In the genomic region with DNA sequence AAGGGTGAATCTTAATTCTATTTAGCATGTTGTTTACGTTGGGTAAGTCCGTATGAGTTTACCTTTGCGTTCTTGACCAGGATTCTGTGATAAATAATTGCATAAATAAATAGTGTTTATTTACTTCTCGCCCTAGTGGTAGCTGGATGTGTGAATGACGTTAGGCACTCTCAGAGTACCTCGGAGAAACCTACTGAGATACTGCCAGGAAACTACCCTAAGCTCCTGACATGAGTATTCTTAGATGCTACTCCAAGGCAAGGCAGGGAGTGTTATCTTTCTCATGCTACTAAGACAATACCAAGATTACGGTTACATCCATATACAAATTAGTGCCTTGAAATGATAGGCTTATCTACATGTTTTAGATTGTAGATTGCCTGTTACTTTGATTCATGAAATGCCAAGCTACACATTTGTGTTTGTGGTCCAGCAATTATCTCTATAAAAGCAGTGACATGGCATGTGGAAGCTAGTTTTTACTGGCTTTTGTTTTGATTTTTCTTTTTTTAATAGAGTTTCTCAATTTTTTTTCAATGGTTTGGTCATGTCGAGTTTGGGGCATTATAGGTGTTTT, we compare ENCODE assay signal across 9 mouse cellular contexts. TPM values are rescaled to one million over a fixed set of nuclear protein-coding genes. Genes with fewer than 3 reads are reported as not detected.
A peak's percentile ranks its signal among the peaks of the same experiment; 100 is the strongest.
DNase-seq lines count a peak whose midpoint lies in the region; ATAC-seq and TF ChIP-seq lines count a peak whose summit lies in the region.
"Had no signal": no experiment of that assay in that cellular context is flagged by ENCODE, and none has a peak within 500 bp of the region (broad histone marks: within the 10 kb centered on the region; RNA-seq: fewer than 3 reads in every experiment).

No protein-coding gene starts in this region.

- peak overlapping the region; percentile 97 for H3K4me3 ChIP-seq in heart, adult 2 months
- peak overlapping the region; percentile 70 to 99 (median 86) for H3K4me3 ChIP-seq in CH12.LX (replicated peaks in 1 of 3; ENCODE audit: low read depth in 2 of 3, low read length in 2 of 3, poor library complexity in 1 of 3)
- peak overlapping the region; percentile 78 for H3K4me3 ChIP-seq in forebrain, embryonic 11.5 days (ENCODE audit: low read depth, low read length)
- H3K4me3 ChIP-seq in liver, embryonic 14.5 days (ENCODE audit: insufficient read depth in 1 of 2, low read depth in 2 of 2, low read length in 2 of 2): peak overlapping the region; percentile 78 to 95

- intact Hi-C loops in heart, adult 2 months (cut with DNase I): loop anchor here (5.0 kb wide), 1 partner anchor 70 kb away; a partner anchor contains a TSS

- no peak for TF ChIP-seq EP300 in heart, adult 2 months (IDR thresholded peaks at IDR 0.05; ENCODE audit: insufficient read depth, low read depth, low read length)
- no peak for TF ChIP-seq EP300 in CH12.LX (IDR thresholded peaks at IDR 0.05; ENCODE audit: low read length)
- TF ChIP-seq EP300 in liver, embryonic 14.5 days (IDR thresholded peaks at IDR 0.05; ENCODE audit: low read depth): no peak

- no peaks in the 10 kb centered on the region for H3K27me3 ChIP-seq in heart, adult 2 months (ENCODE audit: control insufficient read depth, insufficient read depth, low read length)
- H3K27me3 ChIP-seq in CH12.LX (replicated peaks): no peaks in the 10 kb centered on the region
- no peaks in the 10 kb centered on the region for H3K27me3 ChIP-seq in forebrain, embryonic 11.5 days (ENCODE audit: control insufficient read depth, insufficient read depth, low read length)
- H3K27me3 ChIP-seq in liver, embryonic 14.5 days (ENCODE audit: control insufficient read depth, insufficient read depth, low read length): no peaks in the 10 kb centered on the region

- DNase-seq in heart, adult 2 months: no peak
- no peak for DNase-seq in heart, postnatal 4 days
- peak; percentile 12 for DNase-seq in CH12.LX (ENCODE audit: extremely low read depth)
- no peak for DNase-seq in forebrain, embryonic 11.5 days (ENCODE audit: low spot score)
- no peak for DNase-seq in liver, embryonic 14.5 days (ENCODE audit: low read depth in 3 of 3, low spot score in 3 of 3)
- no peak for DNase-seq in T-cell, adult 2 months (ENCODE audit: low spot score)
- no peak for DNase-seq in adrenal gland, postnatal 36 days
- DNase-seq in right cerebral cortex, postnatal 25 days: no peak

- in situ Hi-C loops in CH12.LX (cut with MboI; ENCODE audit: low pct_ligation_motif_present, low pct_unique_long_range_greater_than_20kb, low sequenced_read_pairs): no loop called here

- ATAC-seq in forebrain, embryonic 11.5 days (replicated peaks; ENCODE audit: low FRiP score): no peak
- no peak for ATAC-seq in liver, embryonic 14.5 days (ENCODE audit: insufficient read depth)

- peaks cover 11% of the 10 kb centered on the region for H3K4me1 ChIP-seq in heart, adult 2 months (ENCODE audit: control insufficient read depth, insufficient read depth, low read length)
- peaks cover 2 to 22% of the 10 kb centered on the region in 2 experiments; a peak in 3 of 4 replicates for H3K4me1 ChIP-seq in CH12.LX (ENCODE audit: control insufficient read depth in 1 of 2, insufficient read depth in 2 of 2)
- peaks cover 5% of the 10 kb centered on the region; the same call in 1 of the 2 replicates for H3K4me1 ChIP-seq in forebrain, embryonic 11.5 days (replicated peaks; ENCODE audit: control insufficient read depth, insufficient read depth, low read length)
- peaks cover 10 to 13% of the 10 kb centered on the region in 2 experiments for H3K4me1 ChIP-seq in liver, embryonic 14.5 days (replicated peaks; ENCODE audit: control insufficient read depth in 2 of 2, insufficient read depth in 2 of 2, low read length in 1 of 2)

- WGBS in heart, adult 2 months: 3% methylated on average over 8 of the region's 8 CpGs
- WGBS in forebrain, embryonic 11.5 days: 13% methylated on average over 8 of the region's 8 CpGs
- 4% methylated on average over 8 of the region's 8 CpGs for WGBS in liver, embryonic 14.5 days (ENCODE audit: insufficient replicate concordance)

- peaks cover 2% of the 10 kb centered on the region; the same call in 1 of the 2 replicates for H3K79me2 ChIP-seq in heart, adult 2 months (replicated peaks; ENCODE audit: control insufficient read depth, insufficient read depth, low read length)
- peaks cover 44% of the 10 kb centered on the region for H3K79me2 ChIP-seq in CH12.LX (replicated peaks; ENCODE audit: control insufficient read depth, extremely low read depth, insufficient read depth, poor library complexity, severe bottlenecking)

- 0 out of 2 replicates have a peak, but pooled peaks have one; percentile 2 for TF ChIP-seq CTCF in heart, adult 2 months (IDR thresholded peaks at IDR 0.05)
- no peak for TF ChIP-seq CTCF in CH12.LX (conservative IDR thresholded peaks at IDR 0.05 in 1 of 2, IDR thresholded peaks at IDR 0.05 in 1 of 2; ENCODE audit: low read depth in 2 of 2, low read length in 2 of 2)
- no peak for TF ChIP-seq CTCF in liver, embryonic 14.5 days (IDR thresholded peaks at IDR 0.05; ENCODE audit: low read depth)

- H3K4me2 ChIP-seq in CH12.LX (ENCODE audit: insufficient read depth, low read depth, poor library complexity, severe bottlenecking): peak overlapping the region; percentile 37
- peak overlapping the region; percentile 68 for H3K4me2 ChIP-seq in forebrain, embryonic 11.5 days (ENCODE audit: low read depth, low read length, severe bottlenecking)
- peak overlapping the region; percentile 85 for H3K4me2 ChIP-seq in liver, embryonic 14.5 days (ENCODE audit: low read depth)

- H3K27ac ChIP-seq in heart, adult 2 months: peak overlapping the region; percentile 98; the same call in 1 of the 2 replicates
- no peak overlapping the region for H3K27ac ChIP-seq in CH12.LX (ENCODE audit: insufficient read depth, low read depth)
- H3K27ac ChIP-seq in forebrain, embryonic 11.5 days (ENCODE audit: low read depth, low read length): no peak overlapping the region
- no peak overlapping the region for H3K27ac ChIP-seq in liver, embryonic 14.5 days

- H3K9me3 ChIP-seq in CH12.LX (replicated peaks; ENCODE audit: low read length): no peaks in the 10 kb centered on the region
- H3K9me3 ChIP-seq in forebrain, embryonic 11.5 days (ENCODE audit: control insufficient read depth, low read length): no peaks in the 10 kb centered on the region
- H3K9me3 ChIP-seq in liver, embryonic 14.5 days (ENCODE audit: control insufficient read depth, low read length): no peaks in the 10 kb centered on the region

- TF ChIP-seq POLR2A in heart, adult 2 months (IDR thresholded peaks at IDR 0.05; ENCODE audit: insufficient read depth, low read depth, low read length): no peak
- TF ChIP-seq POLR2A in CH12.LX (IDR thresholded peaks at IDR 0.05; ENCODE audit: low read depth, low read length): no peak

- dilution Hi-C loops in CH12.LX (cut with MboI; ENCODE audit: extremely low pct_ligation_motif_present, extremely low pct_unique_long_range_greater_than_20kb, low sequenced_read_pairs): no loop called here

- H3K9ac ChIP-seq in heart, adult 2 months (ENCODE audit: low read depth, low read length): no peak overlapping the region; the same call in 1 of the 2 replicates
- peak overlapping the region; percentile 81 for H3K9ac ChIP-seq in CH12.LX (ENCODE audit: insufficient read depth, low read depth)
- peak overlapping the region; percentile 92 for H3K9ac ChIP-seq in forebrain, embryonic 11.5 days (ENCODE audit: low read length)
- H3K9ac ChIP-seq in liver, embryonic 14.5 days (replicated peaks): peak overlapping the region; percentile 85

- peaks cover 8% of the 10 kb centered on the region; the same call in 1 of the 2 replicates for H3K36me3 ChIP-seq in heart, adult 2 months (ENCODE audit: control insufficient read depth, insufficient read depth, low read length)
- H3K36me3 ChIP-seq in CH12.LX (replicated peaks in 1 of 2; ENCODE audit: control insufficient read depth in 1 of 2, insufficient read depth in 1 of 2, low read length in 1 of 2): peaks cover 4 to 22% of the 10 kb centered on the region in 2 experiments
- H3K36me3 ChIP-seq in forebrain, embryonic 11.5 days (ENCODE audit: control insufficient read depth, insufficient read depth, low read length): no peaks in the 10 kb centered on the region; the same call in 1 of the 2 replicates
- H3K36me3 ChIP-seq in liver, embryonic 14.5 days (replicated peaks; ENCODE audit: control insufficient read depth, insufficient read depth, low read depth): peaks cover 20% of the 10 kb centered on the region

- no peak for TF ChIP-seq RAD21 in CH12.LX (IDR thresholded peaks at IDR 0.05; ENCODE audit: low read depth, low read length)

TF ChIP-seq in CH12.LX, 34 proteins besides CTCF, POLR2A, EP300 and RAD21 (continues in another document):
- TF ChIP-seq JUND (conservative IDR thresholded peaks at IDR 0.05; ENCODE audit: low read depth, low read length): no peak
- no peak for TF ChIP-seq JUN (IDR thresholded peaks at IDR 0.05; ENCODE audit: insufficient read depth, low read depth, low read length)
- TF ChIP-seq E2F4 (IDR thresholded peaks at IDR 0.05; ENCODE audit: insufficient replicate concordance, low read depth, low read length): no peak
- no peak for TF ChIP-seq NELFE (IDR thresholded peaks at IDR 0.05; ENCODE audit: low read depth, low read length)
- no peak for TF ChIP-seq SMC3 (IDR thresholded peaks at IDR 0.05; ENCODE audit: low read depth, low read length)
- no peak for TF ChIP-seq MYC (IDR thresholded peaks at IDR 0.05; ENCODE audit: low read depth, low read length)
- TF ChIP-seq HCFC1 (IDR thresholded peaks at IDR 0.05; ENCODE audit: low read depth, low read length): no peak
- TF ChIP-seq POLR2AphosphoS2 (IDR thresholded peaks at IDR 0.05; ENCODE audit: low read depth, low read length): no peak
- no peak for TF ChIP-seq TCF12 (IDR thresholded peaks at IDR 0.05; ENCODE audit: low read depth, low read length)

RNA-seq across cellular contexts. Expression of a gene that starts 1.4 kb away (rescaled TPM):
- total RNA-seq in heart, adult 2 months (2021): not detected
- not detected in 2 replicates for polyA plus RNA-seq in heart, adult 2 months (2012; rRNA removed)
- total RNA-seq in heart, postnatal 4 days (2021): under 1 TPM; 0.18 to 0.29 TPM
- total RNA-seq in CH12.LX (2012; rRNA removed): 0.04 TPM in 1 of 2 replicates, not detected in the other
- not detected in 2 replicates for total RNA-seq in CH12.LX (2014; rRNA removed)
- not detected in 2 replicates for polyA plus RNA-seq in CH12.LX (2012; ENCODE audit: insufficient read length, low read depth)
- 0.33 TPM in 2 replicates for polyA plus RNA-seq in forebrain, embryonic 11.5 days (2014; fragmentation: Nextera tagmentation; extraction: Ambion mirVana)
- 0.04 and 0.08 TPM in 2 replicates for polyA plus RNA-seq in liver, embryonic 14.5 days (2012; rRNA removed)
- polyA plus RNA-seq in liver, embryonic 14.5 days (2014; fragmentation: Nextera tagmentation; extraction: Ambion mirVana): 0.06 and 0.08 TPM in 2 replicates
- total RNA-seq in adrenal gland, postnatal 36 days (2021): not detected
- total RNA-seq: neutrophil, adult 5-6 weeks had no signal

RNA-seq across cellular contexts. Expression of a gene that starts 1.5 kb away (rescaled TPM):
- 10 to 100 TPM; 12.1 to 12.6 TPM for total RNA-seq in heart, adult 2 months (2021)
- 3.1 and 6.1 TPM in 2 replicates for polyA plus RNA-seq in heart, adult 2 months (2012; rRNA removed)
- 10 to 100 TPM; 35.4 to 37.7 TPM for total RNA-seq in heart, postnatal 4 days (2021)
- total RNA-seq in CH12.LX (2012; rRNA removed) (28.5 and 30.8 TPM in 2 replicates), CH12.LX (2014; rRNA removed) (55.8 and 57.1 TPM in 2 replicates)
- 23.2 and 24.0 TPM in 2 replicates for polyA plus RNA-seq in CH12.LX (2012; ENCODE audit: insufficient read length, low read depth)
- 61.6 and 71.5 TPM in 2 replicates for polyA plus RNA-seq in forebrain, embryonic 11.5 days (2014; fragmentation: Nextera tagmentation; extraction: Ambion mirVana)
- 4.4 and 7.2 TPM in 2 replicates for polyA plus RNA-seq in liver, embryonic 14.5 days (2012; rRNA removed)
- 16.2 and 16.8 TPM in 2 replicates for polyA plus RNA-seq in liver, embryonic 14.5 days (2014; fragmentation: Nextera tagmentation; extraction: Ambion mirVana)
- 10 to 100 TPM; 26.4 to 29.4 TPM for total RNA-seq in adrenal gland, postnatal 36 days (2021)
